Mouse (Mus musculus) lung, postnatal 0 days (tissue): Measurements from ENCODE around the gene Faap100. TPM values are rescaled to one million over a fixed set of nuclear protein-coding genes. Genes with fewer than 3 reads are reported as not detected.

Source experiments
- ATAC-seq: fragments of 200-750 bp; cut with Nextera tagmentation; 2 replicates; pipeline ENCODE4 v1.8.0; 2017; ENCODE audit warnings: moderate library complexity
- DNase-seq: peaks from one replicate; pipeline ENCODE4 v3.0.0-alpha.2; 2016; ENCODE audit warnings: low spot score
- H3K27ac ChIP-seq: fragments of 300-500 bp; sonication (generic); 2 replicates; pipeline ENCODE4 v1.5.1; 2014; ENCODE audit warnings: antibody characterized with exemption, mild to moderate bottlenecking, low read length, mixed read lengths
- H3K27me3 ChIP-seq: fragments of 300-500 bp; sonication (generic); replicated peaks from 2 replicates; pipeline ENCODE4 v1.6.1; 2014; ENCODE audit warnings: low read length, mixed read lengths; ENCODE audit not compliant: insufficient read depth
- H3K36me3 ChIP-seq: fragments of 300-500 bp; sonication (generic); 2 replicates; pipeline ENCODE4 v1.6.1; 2014; ENCODE audit warnings: low read length, mixed read lengths; ENCODE audit not compliant: insufficient read depth
- H3K4me1 ChIP-seq: fragments of 300-500 bp; sonication (generic); 2 replicates; pipeline ENCODE4 v1.6.1; 2014; ENCODE audit warnings: antibody characterized with exemption, low read depth, low read length, mixed read lengths; ENCODE audit not compliant: insufficient read depth
- H3K4me2 ChIP-seq: fragments of 300-500 bp; sonication (generic); replicated peaks from 2 replicates; pipeline ENCODE4 v1.6.1; 2014; ENCODE audit warnings: low read depth, mild to moderate bottlenecking, low read length, moderate library complexity, mixed read lengths
- H3K4me3 ChIP-seq: fragments of 300-500 bp; sonication (generic); 2 replicates; pipeline ENCODE4 v1.5.1; 2014; ENCODE audit warnings: low read depth, low read length
- H3K9ac ChIP-seq: fragments of 300-500 bp; sonication (generic); replicated peaks from 2 replicates; pipeline ENCODE4 v1.6.1; 2014; ENCODE audit warnings: low read depth, mild to moderate bottlenecking
- H3K9me3 ChIP-seq: fragments of 300-500 bp; sonication (generic); 2 replicates; pipeline ENCODE4 v1.6.1; 2016; ENCODE audit warnings: low read length, mixed read lengths
- CTCF ChIP-seq: IDR thresholded peaks from 2 replicates; pipeline ENCODE4 v1.5.1; 2016; ENCODE audit warnings: antibody characterized with exemption, mild to moderate bottlenecking
- EP300 ChIP-seq: IDR thresholded peaks from 2 replicates; pipeline ENCODE4 v1.6.1; 2016; ENCODE audit warnings: antibody characterized with exemption, mild to moderate bottlenecking, control low read depth
- WGBS: fragments of 180-500 bp; shearing (Covaris S2); extraction: QIAGEN DNeasy Blood & Tissue Kit; methylation state at CpG from one replicate; pipeline ENCODE4 v1.1.7; 2014; 5-methylcytosine and 5-hydroxymethylcytosine counted together
- polyA plus RNA-seq: library from polyadenylated mRNA; unstranded; fragments of >200 nt; fragmentation: Nextera tagmentation; extraction: Ambion mirVana; gene quantifications from 2 replicates; pipeline ENCODE4 v1.2.1, GENCODE M21; 2015

Faap100 gene
- polyA plus RNA-seq, 1 experiment from 2014 or later, result 18.1 TPM

DNA sequence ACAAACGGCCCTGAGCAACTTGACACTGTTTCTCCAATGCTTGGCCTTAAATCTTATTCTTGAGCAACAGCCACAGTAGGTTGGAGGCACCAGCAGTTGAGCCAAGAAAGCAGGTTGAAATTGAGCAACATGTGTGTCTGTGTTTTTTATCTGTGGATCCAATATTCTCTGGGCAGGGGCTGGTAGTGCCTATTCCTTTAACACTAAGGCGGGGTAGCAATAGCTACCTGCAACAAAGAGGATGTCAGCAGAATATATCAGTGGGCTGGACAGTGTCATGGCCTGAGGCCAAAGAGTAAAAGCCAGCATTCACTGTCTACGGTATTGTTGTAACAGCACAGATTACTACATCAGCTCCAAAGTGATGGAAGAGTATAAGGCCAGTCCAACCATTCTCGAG lies 17.1 kb upstream of the Faap100 start:
- ATAC-seq, result no peak
- H3K4me2 ChIP-seq, result no peak overlapping the region
- DNase-seq, result no peak
- H3K4me1 ChIP-seq, result no peaks in the 10 kb centered on the region
- no peak overlapping the region for H3K4me3 ChIP-seq
- H3K9me3 ChIP-seq, result no peaks in the 10 kb centered on the region
- H3K36me3 ChIP-seq, result peaks cover 22% of the 10 kb centered on the region
- no peak overlapping the region for H3K27ac ChIP-seq
- TF ChIP-seq CTCF, result no peak
- no peak for TF ChIP-seq EP300
- H3K27me3 ChIP-seq, result no peaks in the 10 kb centered on the region
- 76% methylated on average over 4 of the region's 4 CpGs for WGBS
- no peak overlapping the region for H3K9ac ChIP-seq

DNA sequence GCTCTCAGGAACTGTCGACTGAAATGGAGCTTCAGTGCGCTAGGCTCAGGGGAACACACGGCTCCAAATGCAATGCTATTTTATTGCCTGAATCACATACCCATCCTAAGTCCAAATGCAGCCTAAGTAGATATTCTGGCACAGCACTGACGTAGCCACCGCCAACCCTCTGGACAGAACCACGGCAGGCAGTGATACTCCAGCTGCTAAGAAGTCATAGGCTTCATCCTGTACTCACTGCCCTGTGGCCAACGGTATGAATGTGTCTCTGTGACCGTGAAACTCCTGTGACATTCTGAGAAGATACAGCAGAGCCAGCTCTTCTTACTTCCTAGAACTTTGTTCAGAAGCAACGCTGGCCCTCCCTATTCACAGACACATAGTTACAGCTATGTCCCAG lies 10.0 kb upstream of the Faap100 start:
- Histone ChIP-seq H3K36me3 (peaks cover 31% of the 10 kb centered on the region), H3K27me3 (no peaks in the 10 kb centered on the region), H3K4me3 (no peak overlapping the region), H3K27ac (no peak overlapping the region), H3K4me2 (no peak overlapping the region), H3K9ac (no peak overlapping the region), H3K4me1 (no peaks in the 10 kb centered on the region), H3K9me3 (no peaks in the 10 kb centered on the region)
- TF ChIP-seq CTCF (no peak), EP300 (no peak)
- DNase-seq, result no peak
- no peak for ATAC-seq
- WGBS, result 93% methylated on average over 9 of the region's 9 CpGs

GRCm38 (mm10) chr11:120387157-120387556 lies 8.6 kb upstream of the Faap100 start:
- Histone ChIP-seq H3K4me2 (no peak overlapping the region), H3K4me1 (no peaks in the 10 kb centered on the region), H3K9ac (no peak overlapping the region), H3K4me3 (no peak overlapping the region), H3K27me3 (no peaks in the 10 kb centered on the region), H3K27ac (no peak overlapping the region), H3K36me3 (peaks cover 39% of the 10 kb centered on the region), H3K9me3 (no peaks in the 10 kb centered on the region)
- DNase-seq (no peak), ATAC-seq (no peak)
- TF ChIP-seq CTCF (no peak), EP300 (no peak)
- WGBS, result 52% methylated on average over 2 of the region's 2 CpGs

DNA sequence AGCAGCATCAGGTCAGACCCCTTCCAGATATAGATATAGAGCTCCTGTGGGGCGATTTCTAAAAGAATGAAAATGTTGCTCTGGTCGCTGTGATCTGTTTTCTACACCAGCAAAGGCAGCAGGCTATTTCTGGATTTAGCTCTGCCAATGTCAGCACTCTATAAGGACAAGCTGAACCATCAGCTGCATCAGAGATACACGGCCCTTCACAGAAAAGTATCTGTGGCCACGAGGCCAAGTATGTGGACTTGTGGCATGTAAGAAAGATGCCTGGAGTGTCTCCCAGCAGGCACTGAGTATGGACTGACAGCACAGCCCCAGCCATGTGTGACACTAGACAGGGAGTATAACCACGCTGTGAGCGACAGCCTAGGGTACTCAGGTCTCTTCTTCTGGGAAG lies 8.1 kb upstream of the Faap100 start:
- no peak overlapping the region for H3K4me2 ChIP-seq
- no peak overlapping the region for H3K27ac ChIP-seq
- no peak overlapping the region for H3K4me3 ChIP-seq
- no peaks in the 10 kb centered on the region for H3K4me1 ChIP-seq
- no peaks in the 10 kb centered on the region for H3K27me3 ChIP-seq
- no peak for DNase-seq
- ATAC-seq, result no peak
- H3K36me3 ChIP-seq, result peaks cover 39% of the 10 kb centered on the region
- H3K9me3 ChIP-seq, result no peaks in the 10 kb centered on the region
- 91% methylated on average over 6 of the region's 6 CpGs for WGBS
- TF ChIP-seq CTCF, result no peak
- TF ChIP-seq EP300, result no peak
- H3K9ac ChIP-seq, result no peak overlapping the region

DNA sequence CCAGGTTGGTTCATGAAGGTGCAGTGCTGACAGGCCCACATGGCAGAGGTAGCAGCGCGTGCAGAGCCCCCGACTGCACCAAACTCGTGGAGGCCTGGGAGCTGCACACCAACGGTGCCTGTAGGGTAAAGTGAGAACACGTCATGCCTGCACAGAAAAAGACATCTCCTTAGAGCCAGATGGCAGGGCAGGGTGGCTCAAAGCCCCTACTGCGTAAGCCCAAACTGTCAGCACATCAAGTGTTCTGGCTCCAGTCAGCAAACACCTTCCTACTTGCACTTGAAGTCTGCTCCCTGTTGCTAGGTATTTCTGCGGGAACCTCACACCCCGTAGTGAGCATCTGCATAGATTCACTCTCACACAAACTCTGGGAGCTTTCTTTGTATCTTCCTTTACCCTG lies 3.9 kb upstream of the Faap100 start:
- peaks cover 28% of the 10 kb centered on the region; the same call in 1 of the 2 replicates for H3K36me3 ChIP-seq
- DNase-seq (no peak), ATAC-seq (no peak)
- H3K9ac ChIP-seq, result no peak overlapping the region
- H3K27me3 ChIP-seq, result no peaks in the 10 kb centered on the region
- H3K9me3 ChIP-seq, result no peaks in the 10 kb centered on the region
- no peak overlapping the region for H3K4me2 ChIP-seq
- peaks cover under 1% of the 10 kb centered on the region; the same call in 1 of the 2 replicates for H3K4me1 ChIP-seq
- TF ChIP-seq EP300, result no peak
- no peak for TF ChIP-seq CTCF
- no peak overlapping the region for H3K4me3 ChIP-seq
- 97% methylated on average over 9 of the region's 9 CpGs for WGBS
- H3K27ac ChIP-seq, result no peak overlapping the region

DNA sequence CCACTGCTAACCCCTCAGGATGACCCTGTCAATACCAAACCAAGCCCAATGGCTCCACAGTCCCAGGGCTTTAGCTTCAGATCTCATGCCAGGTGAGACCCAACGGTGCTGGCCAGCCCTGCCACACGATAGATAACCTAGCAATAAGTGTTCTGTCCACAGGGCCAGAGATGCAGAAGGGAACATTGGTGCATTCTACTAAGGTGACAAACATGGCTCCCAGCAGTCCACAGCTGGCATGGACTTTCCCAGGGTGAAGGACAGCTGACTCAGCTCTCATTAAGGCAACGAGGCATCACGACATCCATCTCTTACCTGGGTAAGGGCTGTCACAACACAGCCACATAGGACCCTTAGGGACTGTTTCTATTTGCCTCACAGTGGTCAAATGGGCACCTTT lies 2.6 kb upstream of the Faap100 start:
- H3K27ac ChIP-seq, result no peak overlapping the region

DNA sequence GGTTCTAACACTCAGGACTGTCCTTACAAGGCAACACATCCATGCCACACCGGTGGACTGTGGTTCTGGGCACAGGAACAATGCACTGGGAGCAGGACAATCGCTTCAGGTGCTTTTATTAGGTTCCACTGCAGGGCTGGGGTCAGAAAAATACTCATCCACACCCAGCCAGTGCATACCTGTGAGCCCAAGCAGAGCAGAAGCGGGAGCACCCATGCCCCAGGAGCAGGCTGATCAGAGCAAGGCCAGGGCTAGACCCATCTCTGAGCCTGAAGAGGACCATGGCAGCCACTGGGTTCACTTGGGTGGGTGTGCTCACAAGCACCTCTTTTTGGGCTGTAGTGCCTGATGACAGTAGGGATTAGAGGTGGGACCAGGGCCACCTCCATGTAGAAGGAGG lies 1.7 kb upstream of the Faap100 start:
- Histone ChIP-seq H3K9ac (no peak overlapping the region), H3K36me3 (peaks cover 23% of the 10 kb centered on the region; the same call in 1 of the 2 replicates), H3K27me3 (no peaks in the 10 kb centered on the region), H3K9me3 (no peaks in the 10 kb centered on the region), H3K4me1 (peaks cover 5% of the 10 kb centered on the region; the same call in 1 of the 2 replicates), H3K4me2 (no peak overlapping the region), H3K27ac (no peak overlapping the region), H3K4me3 (no peak overlapping the region)
- TF ChIP-seq EP300 (no peak), CTCF (no peak)
- DNase-seq (no peak), ATAC-seq (no peak)
- 95% methylated on average over 3 of the region's 3 CpGs for WGBS

More for the DNA sequence above, 2.6 kb upstream of the Faap100 start:
- DNase-seq (no peak), ATAC-seq (no peak)
- Histone ChIP-seq H3K27me3 (no peaks in the 10 kb centered on the region), H3K4me1 (peaks cover 5% of the 10 kb centered on the region; the same call in 1 of the 2 replicates), H3K36me3 (peaks cover 27% of the 10 kb centered on the region; the same call in 1 of the 2 replicates), H3K4me2 (no peak overlapping the region), H3K4me3 (no peak overlapping the region), H3K9ac (no peak overlapping the region), H3K9me3 (no peaks in the 10 kb centered on the region)
- TF ChIP-seq EP300 (no peak), CTCF (no peak)
- 94% methylated on average over 4 of the region's 4 CpGs for WGBS
